Mouse (Mus musculus) leukemia stem cell, adult 10-12 weeks (primary cell): ENCODE data around the gene Cd38. TPM values are rescaled to one million over a fixed set of nuclear protein-coding genes. Genes with fewer than 3 reads are reported as not detected.

ENCODE experiments used
- polyA plus RNA-seq: library from polyadenylated mRNA; stranded (reverse); fragments of >175 nt; gene quantifications from 2 replicates; pipeline ENCODE4 v1.2.3, GENCODE M21; 2012; ENCODE audit warnings: low replicate concordance

Gene Cd38
- 0.39 and 0.85 TPM in 2 replicates for polyA plus RNA-seq

GRCm38 (mm10) chr5:43868253-43868652 is at the start of gene Cd38:
Cd38 (plus strand) TSS chr5:43868553.

DNA sequence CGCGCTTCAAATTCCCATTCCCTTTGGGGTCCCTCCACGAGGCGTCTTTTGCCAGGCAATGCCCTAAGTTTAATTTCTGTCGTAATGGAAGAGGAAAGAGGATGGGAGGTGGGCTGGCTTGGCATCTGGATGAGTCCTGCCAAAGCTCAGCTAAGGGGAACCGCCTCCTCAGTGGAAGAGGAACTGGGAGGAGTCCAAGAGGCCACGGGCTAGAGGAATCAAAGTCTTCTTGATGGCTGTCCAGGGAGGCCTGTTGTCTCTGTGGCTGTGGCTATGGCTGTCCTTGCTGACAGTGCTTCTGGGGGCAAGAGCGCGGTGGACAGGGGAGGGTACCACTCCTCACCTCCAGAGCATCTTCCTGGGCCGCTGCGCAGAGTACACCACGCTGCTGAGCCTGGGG is 49.7 kb upstream of the Cd38 start, which contains the start of gene Bst1:
TSS of gene Bst1 (plus strand) at position 191 of the 400 bp plus-strand sequence.

DNA sequence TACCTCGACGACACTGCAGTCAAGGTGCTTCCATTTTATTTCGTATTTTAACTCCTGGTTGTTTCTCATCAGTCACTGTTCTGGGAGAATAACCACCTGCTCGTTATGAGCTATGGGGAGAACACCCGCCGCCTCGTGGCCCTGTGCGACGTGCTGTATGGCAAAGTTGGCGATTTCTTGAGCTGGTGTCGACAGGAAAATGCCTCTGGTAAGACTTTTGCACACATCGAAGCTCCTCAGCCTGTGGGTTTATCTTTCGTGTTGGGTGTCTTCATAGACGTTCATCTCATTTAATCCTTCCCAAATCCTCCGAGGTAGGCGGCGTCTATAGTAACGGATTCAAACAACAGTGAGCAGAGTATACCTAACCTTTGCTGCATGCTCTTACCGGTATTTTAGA is 46.8 kb upstream of the Cd38 start, which contains the start of gene Fbxl5:
TSS of gene Fbxl5 (minus strand) at position 101 of the 400 bp plus-strand sequence.

GRCm38 (mm10) chr5:43912844-43913243 is 44.5 kb downstream of the Cd38 start, which contains the start of gene Gm7879:
Gm7879 (plus strand) TSS chr5:43913144.

Other genes starting within 250 kb of the Cd38 start
- gene Cc2d2a, start 206.2 kb upstream of the Cd38 start, polyA plus RNA-seq, result 0.09 TPM in 1 of 2 replicates, not detected in the other
- gene Bst1, start 49.7 kb upstream of the Cd38 start, polyA plus RNA-seq, result 0.44 and 1.0 TPM in 2 replicates
- gene Fbxl5, start 46.9 kb upstream of the Cd38 start, polyA plus RNA-seq, result 7.1 and 21.2 TPM in 2 replicates
- 0.52 TPM in 1 of 2 replicates, not detected in the other for gene Gm7879, start 44.6 kb downstream of the Cd38 start, polyA plus RNA-seq
- gene Fgfbp1, start 113.2 kb downstream of the Cd38 start, polyA plus RNA-seq, result not detected in 2 replicates
- gene Prom1, start 233.5 kb downstream of the Cd38 start, polyA plus RNA-seq, result 0.34 TPM in 1 of 2 replicates, not detected in the other